Mouse (Mus musculus): ENCODE data around the gene Gm21972. TPM values are rescaled to one million over a fixed set of nuclear protein-coding genes. Genes with fewer than 3 reads are reported as not detected.

The Gm21972 gene
- not detected in 2 replicates for polyA plus RNA-seq (2015; fragmentation: Nextera tagmentation; extraction: Ambion mirVana)

- Histone ChIP-seq H3K4me3 (no peak within 1 kb of the TSS), H3K36me3 (peaks cover 79% of the 10 kb centered on the region), H3K27me3 (no peaks in the 10 kb centered on the region), H3K27ac (no peak within 1 kb of the TSS), H3K9me3 (no peaks in the 10 kb centered on the region), H3K4me1 (no peaks in the 10 kb centered on the region), H3K4me2 (no peak within 1 kb of the TSS), H3K9ac (no peak within 1 kb of the TSS)
- 96% methylated on average over 4 of the region's 4 CpGs for WGBS
- no peak for ATAC-seq (ENCODE audit: insufficient number of reproducible peaks, insufficient read depth, low FRiP score, low TSS enrichment, low read depth)
These were observed at the start of gene Gm21972 for GRCm38 (mm10) chr1:86133337-86133736. TSS of gene Gm21972 (plus strand) at chr1:86133637.

GRCm38 (mm10) chr1:86094413-86094812 lies 39.0 kb upstream of the Gm21972 start:
- H3K4me2 ChIP-seq: no peak overlapping the region
- no peaks in the 10 kb centered on the region for H3K9me3 ChIP-seq
- no peak for ATAC-seq (ENCODE audit: insufficient number of reproducible peaks, insufficient read depth, low FRiP score, low TSS enrichment, low read depth)
- WGBS: 85% methylated on average over 7 of the region's 7 CpGs
- H3K27me3 ChIP-seq: no peaks in the 10 kb centered on the region
- H3K4me1 ChIP-seq: no peaks in the 10 kb centered on the region
- H3K4me3 ChIP-seq: no peak overlapping the region
- H3K36me3 ChIP-seq: peaks cover 75% of the 10 kb centered on the region
- H3K9ac ChIP-seq: no peak overlapping the region
- no peak overlapping the region for H3K27ac ChIP-seq

DNA sequence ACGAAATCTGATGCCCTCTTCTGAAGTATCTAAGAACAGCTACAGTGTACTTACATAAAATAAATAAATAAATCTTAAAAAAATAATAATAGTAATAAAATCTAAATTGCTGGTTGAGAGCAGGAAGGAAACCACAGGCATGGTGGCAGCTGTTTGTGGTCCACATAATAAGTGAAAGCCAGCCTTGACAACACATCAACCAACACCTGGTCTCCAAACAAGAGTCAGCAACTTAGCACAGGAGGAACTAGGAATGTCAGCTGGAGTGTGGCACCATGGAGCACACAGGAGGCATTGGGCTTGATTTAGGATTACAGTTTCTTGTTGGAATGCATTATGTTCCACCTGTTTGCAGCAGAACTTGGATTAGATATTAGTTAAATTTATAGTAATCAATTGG lies 28.4 kb upstream of the Gm21972 start:
- peaks cover 13% of the 10 kb centered on the region for H3K36me3 ChIP-seq
- H3K4me1 ChIP-seq: no peaks in the 10 kb centered on the region
- H3K9me3 ChIP-seq: no peaks in the 10 kb centered on the region
- no peak overlapping the region for H3K9ac ChIP-seq
- no peaks in the 10 kb centered on the region for H3K27me3 ChIP-seq
- ATAC-seq (ENCODE audit: insufficient number of reproducible peaks, insufficient read depth, low FRiP score, low TSS enrichment, low read depth): no peak
- no peak overlapping the region for H3K4me2 ChIP-seq
- WGBS: 96% methylated on average over 1 of the region's 1 CpGs
- no peak overlapping the region for H3K4me3 ChIP-seq
- no peak overlapping the region for H3K27ac ChIP-seq

DNA sequence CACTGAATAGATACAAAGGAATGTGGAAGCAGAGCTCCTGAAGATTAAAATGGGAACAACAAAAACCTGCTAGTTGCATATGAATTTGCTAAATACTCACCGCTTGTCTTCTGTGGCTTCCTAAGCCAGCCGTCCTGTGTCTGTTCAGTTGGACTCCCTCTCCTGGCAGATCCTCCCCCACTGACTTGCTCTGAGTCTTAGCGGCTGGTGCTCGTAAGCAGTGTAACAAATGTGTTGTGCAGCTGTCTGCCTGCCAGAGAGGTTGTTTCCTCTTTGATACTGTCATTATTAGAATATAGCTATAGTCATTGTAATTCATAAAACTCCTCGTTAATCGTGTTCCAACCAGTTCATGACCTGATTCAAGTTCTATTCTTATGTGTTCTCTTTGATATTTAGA lies 21.7 kb upstream of the Gm21972 start, which contains the start of gene Htr2b:
TSS of gene Htr2b (minus strand) at position 192 of the 400 bp plus-strand sequence.
- 60% methylated on average over 6 of the region's 6 CpGs for WGBS

GRCm38 (mm10) chr1:86114141-86114540 lies 19.3 kb upstream of the Gm21972 start:
- no peaks in the 10 kb centered on the region for H3K27me3 ChIP-seq
- no peaks in the 10 kb centered on the region for H3K9me3 ChIP-seq
- no peak for ATAC-seq (ENCODE audit: insufficient number of reproducible peaks, insufficient read depth, low FRiP score, low TSS enrichment, low read depth)
- 91% methylated on average over 3 of the region's 3 CpGs for WGBS
- no peak overlapping the region for H3K27ac ChIP-seq
- no peaks in the 10 kb centered on the region for H3K4me1 ChIP-seq
- no peak overlapping the region for H3K9ac ChIP-seq
- H3K36me3 ChIP-seq: peaks cover 34% of the 10 kb centered on the region
- H3K4me3 ChIP-seq: no peak overlapping the region
- no peak overlapping the region for H3K4me2 ChIP-seq

More for the DNA sequence above, 21.7 kb upstream of the Gm21972 start, which contains the start of gene Htr2b:
- Histone ChIP-seq H3K4me2 (no peak within 1 kb of the TSS), H3K4me1 (no peaks in the 10 kb centered on the region), H3K27me3 (no peaks in the 10 kb centered on the region), H3K9ac (no peak within 1 kb of the TSS), H3K36me3 (peaks cover 22% of the 10 kb centered on the region), H3K27ac (no peak within 1 kb of the TSS), H3K9me3 (no peaks in the 10 kb centered on the region), H3K4me3 (no peak within 1 kb of the TSS)
- no peak for ATAC-seq (ENCODE audit: insufficient number of reproducible peaks, insufficient read depth, low FRiP score, low TSS enrichment, low read depth)

DNA sequence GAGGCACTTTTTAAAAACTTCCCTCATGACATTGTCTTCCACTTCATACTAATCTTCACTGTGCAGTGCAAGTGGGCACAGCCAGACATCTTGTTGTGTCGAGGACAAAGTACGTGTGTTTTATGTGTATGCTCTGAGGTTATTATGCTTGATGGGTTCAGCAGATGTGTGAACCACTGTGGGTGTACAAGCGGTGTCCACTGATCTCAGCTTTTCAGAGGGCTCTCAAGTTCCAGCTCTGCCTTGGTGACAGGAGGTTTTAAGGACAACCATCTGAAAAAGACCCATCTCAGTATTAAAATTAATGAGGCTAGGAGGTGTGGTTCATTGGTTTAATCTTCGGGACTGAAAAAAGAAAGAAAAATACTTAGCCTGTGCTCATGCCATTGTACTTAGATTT lies 13.9 kb upstream of the Gm21972 start:
- Histone ChIP-seq H3K4me2 (no peak overlapping the region), H3K4me1 (no peaks in the 10 kb centered on the region), H3K4me3 (no peak overlapping the region), H3K27ac (no peak overlapping the region), H3K9ac (no peak overlapping the region), H3K9me3 (no peaks in the 10 kb centered on the region), H3K27me3 (no peaks in the 10 kb centered on the region), H3K36me3 (peaks cover 57% of the 10 kb centered on the region)
- WGBS: 91% methylated on average over 4 of the region's 4 CpGs
- ATAC-seq (ENCODE audit: insufficient number of reproducible peaks, insufficient read depth, low FRiP score, low TSS enrichment, low read depth): no peak

DNA sequence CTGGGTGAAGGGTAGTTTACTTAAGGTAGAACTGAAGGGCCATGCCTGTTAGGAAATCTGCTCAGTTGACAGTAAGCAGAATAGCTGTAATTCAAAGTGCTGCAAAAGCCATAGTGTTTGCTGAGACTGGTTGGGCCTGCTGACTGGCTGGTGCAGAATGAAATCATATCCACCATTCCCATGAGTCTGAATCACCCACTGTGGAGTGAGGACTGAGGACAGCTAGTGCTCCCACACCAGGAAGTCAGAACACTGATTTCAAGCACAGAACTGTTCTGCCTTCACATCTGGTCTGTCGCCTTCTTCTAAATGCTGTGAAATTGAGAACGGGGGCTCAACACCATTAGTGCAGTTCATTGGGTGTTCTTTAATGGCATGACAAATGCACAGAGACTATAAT lies 7.4 kb upstream of the Gm21972 start:
- no peaks in the 10 kb centered on the region for H3K27me3 ChIP-seq
- no peak for ATAC-seq (ENCODE audit: insufficient number of reproducible peaks, insufficient read depth, low FRiP score, low TSS enrichment, low read depth)
- H3K36me3 ChIP-seq: peaks cover 68% of the 10 kb centered on the region
- H3K27ac ChIP-seq: no peak overlapping the region
- no peak overlapping the region for H3K4me3 ChIP-seq
- no peaks in the 10 kb centered on the region for H3K9me3 ChIP-seq
- WGBS: 95% methylated on average over 2 of the region's 2 CpGs
- no peak overlapping the region for H3K4me2 ChIP-seq
- H3K9ac ChIP-seq: no peak overlapping the region
- no peaks in the 10 kb centered on the region for H3K4me1 ChIP-seq

- Histone ChIP-seq H3K4me3 (no peak overlapping the region), H3K9me3 (no peaks in the 10 kb centered on the region), H3K4me2 (no peak overlapping the region), H3K4me1 (no peaks in the 10 kb centered on the region), H3K36me3 (peaks cover 79% of the 10 kb centered on the region), H3K27ac (no peak overlapping the region), H3K9ac (no peak overlapping the region), H3K27me3 (no peaks in the 10 kb centered on the region)
- 82% methylated on average over 6 of the region's 6 CpGs for WGBS
- no peak for ATAC-seq (ENCODE audit: insufficient number of reproducible peaks, insufficient read depth, low FRiP score, low TSS enrichment, low read depth)
These were observed 1.9 kb downstream of the Gm21972 start for GRCm38 (mm10) chr1:86135315-86135714.

DNA sequence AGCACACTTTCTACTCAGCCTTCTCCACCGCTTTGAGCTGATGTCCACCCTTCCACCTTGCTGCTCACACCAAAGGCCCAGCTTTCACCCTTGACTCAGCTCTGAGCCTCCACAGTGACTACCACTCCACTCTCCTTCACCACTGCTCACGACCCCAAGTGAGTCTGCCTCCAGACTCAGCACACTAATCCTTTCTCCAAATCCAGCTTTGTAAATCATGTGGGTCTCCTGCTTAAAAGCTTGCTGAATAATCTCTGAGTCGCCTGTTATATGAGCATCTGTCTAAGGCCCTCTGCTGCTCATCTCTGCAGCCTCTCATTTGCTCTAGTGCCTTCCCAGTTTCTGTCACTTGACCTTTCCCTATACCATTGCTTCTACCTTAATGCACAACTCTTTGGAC lies 7.6 kb downstream of the Gm21972 start:
- no peak overlapping the region for H3K9ac ChIP-seq
- no peak overlapping the region for H3K4me2 ChIP-seq
- no peak overlapping the region for H3K27ac ChIP-seq
- no peaks in the 10 kb centered on the region for H3K4me1 ChIP-seq
- H3K36me3 ChIP-seq: peaks cover 58% of the 10 kb centered on the region
- no peaks in the 10 kb centered on the region for H3K9me3 ChIP-seq
- no peak overlapping the region for H3K4me3 ChIP-seq
- H3K27me3 ChIP-seq: no peaks in the 10 kb centered on the region
- 89% methylated on average over 3 of the region's 3 CpGs for WGBS
- no peak for ATAC-seq (ENCODE audit: insufficient number of reproducible peaks, insufficient read depth, low FRiP score, low TSS enrichment, low read depth)

DNA sequence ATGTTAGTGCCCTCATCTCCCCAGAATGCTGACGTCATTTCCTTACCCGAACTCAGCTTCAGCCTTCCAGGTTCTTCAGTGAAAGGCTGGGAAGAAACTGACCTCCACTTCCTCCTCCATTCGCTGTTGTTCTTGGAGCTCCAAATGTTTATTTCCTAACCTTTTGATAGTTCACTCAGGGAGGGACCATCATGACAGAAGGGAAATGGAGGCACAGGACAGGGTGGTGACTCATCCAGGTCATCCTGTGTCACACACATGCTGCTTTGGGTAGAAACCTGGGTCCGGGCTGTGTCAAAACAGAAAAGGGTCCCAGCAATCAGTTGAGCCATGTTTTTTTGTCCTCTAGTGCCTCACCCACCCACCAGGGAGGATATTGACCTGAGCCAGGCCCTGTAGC lies 9.7 kb downstream of the Gm21972 start:
- Histone ChIP-seq H3K9ac (no peak overlapping the region), H3K4me1 (no peaks in the 10 kb centered on the region), H3K4me3 (no peak overlapping the region), H3K9me3 (no peaks in the 10 kb centered on the region), H3K27me3 (no peaks in the 10 kb centered on the region), H3K4me2 (no peak overlapping the region), H3K36me3 (peaks cover 40% of the 10 kb centered on the region), H3K27ac (no peak overlapping the region)
- 80% methylated on average over 4 of the region's 4 CpGs for WGBS
- no peak for ATAC-seq (ENCODE audit: insufficient number of reproducible peaks, insufficient read depth, low FRiP score, low TSS enrichment, low read depth)

DNA sequence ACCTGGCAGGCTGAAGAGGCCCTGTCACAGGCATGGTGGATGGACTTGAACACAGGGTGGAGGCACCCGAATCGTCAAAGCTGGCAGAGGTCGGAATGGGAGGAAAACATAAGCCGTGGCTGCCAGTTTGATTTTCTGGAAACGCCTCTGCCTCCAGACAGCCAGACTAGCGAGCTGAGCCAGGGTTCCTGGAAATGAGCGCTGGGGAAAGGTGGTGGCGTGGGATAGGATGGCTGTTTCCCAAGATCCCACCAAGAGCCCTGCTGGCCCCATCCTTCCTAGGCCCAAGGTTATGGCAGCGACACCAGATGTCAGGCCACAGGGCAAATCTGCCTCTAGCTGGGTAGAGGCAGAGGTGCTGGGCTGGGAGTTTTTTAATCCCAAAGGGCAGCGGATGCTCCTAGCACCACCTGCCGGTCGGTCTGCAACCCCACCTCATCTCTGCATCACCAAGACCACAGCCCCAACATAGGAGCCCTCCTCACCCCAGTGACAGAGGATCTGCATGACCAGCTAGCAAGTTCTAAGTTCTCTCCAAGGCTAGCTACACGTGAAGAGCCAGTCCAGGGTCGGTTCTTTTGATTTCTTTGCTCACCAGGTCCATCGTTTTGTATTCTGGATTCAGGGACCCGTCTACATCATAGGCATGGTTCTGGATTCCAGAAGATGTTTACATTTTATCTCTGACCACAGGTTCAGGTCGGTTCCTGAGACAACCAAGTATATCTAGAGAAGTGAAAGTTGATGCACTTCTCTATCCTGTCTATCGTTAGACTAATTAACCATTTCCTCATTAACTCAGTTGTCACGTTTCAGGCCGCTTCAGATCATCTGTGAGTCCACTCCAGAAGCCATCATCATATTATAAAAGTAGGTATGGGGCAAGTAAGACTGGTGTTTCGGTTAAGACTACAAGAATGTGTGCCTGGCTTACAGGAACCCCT lies 10.8 kb downstream of the Gm21972 start:
- no peaks in the 10 kb centered on the region for H3K27me3 ChIP-seq
- no peaks in the 10 kb centered on the region for H3K4me1 ChIP-seq
- no peak overlapping the region for H3K9ac ChIP-seq
- H3K9me3 ChIP-seq: no peaks in the 10 kb centered on the region
- 73% methylated on average over 21 of the region's 21 CpGs for WGBS
- H3K36me3 ChIP-seq: peaks cover 29% of the 10 kb centered on the region
- ATAC-seq (ENCODE audit: insufficient number of reproducible peaks, insufficient read depth, low FRiP score, low TSS enrichment, low read depth): no peak
- H3K27ac ChIP-seq: no peak overlapping the region
- H3K4me3 ChIP-seq: no peak overlapping the region
- no peak overlapping the region for H3K4me2 ChIP-seq

DNA sequence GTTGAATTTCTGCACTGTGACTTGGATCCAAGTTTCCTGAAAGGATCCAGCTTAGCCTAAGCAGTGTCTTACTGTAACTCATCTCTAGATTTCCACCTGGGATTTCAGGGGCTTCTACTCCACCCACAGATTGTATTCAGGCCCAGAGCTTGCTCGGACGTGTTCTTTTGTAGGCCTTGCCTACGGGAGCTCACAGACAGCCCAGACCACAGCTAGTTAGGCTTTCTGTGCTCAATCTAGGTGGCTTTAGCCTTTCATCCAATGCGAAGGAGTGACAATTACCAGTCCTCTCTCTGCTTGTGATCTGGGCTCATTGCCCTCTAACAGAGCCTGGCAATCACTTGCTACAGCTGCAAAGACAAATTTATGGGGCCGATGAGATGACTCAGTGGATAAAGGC lies 12.9 kb downstream of the Gm21972 start:
- H3K9ac ChIP-seq: no peak overlapping the region
- 71% methylated on average over 5 of the region's 5 CpGs for WGBS
- no peaks in the 10 kb centered on the region for H3K9me3 ChIP-seq
- H3K36me3 ChIP-seq: peaks cover 13% of the 10 kb centered on the region
- ATAC-seq (ENCODE audit: insufficient number of reproducible peaks, insufficient read depth, low FRiP score, low TSS enrichment, low read depth): no peak
- H3K27me3 ChIP-seq: no peaks in the 10 kb centered on the region
- H3K4me2 ChIP-seq: no peak overlapping the region
- H3K4me3 ChIP-seq: no peak overlapping the region
- H3K4me1 ChIP-seq: no peaks in the 10 kb centered on the region
- no peak overlapping the region for H3K27ac ChIP-seq
